Mouse (Mus musculus) inflammation-experienced regulatory T-cells, adult 6 months (primary cell): ENCODE results near the gene Tmem266. TPM values are rescaled to one million over a fixed set of nuclear protein-coding genes. Genes with fewer than 3 reads are reported as not detected.

Source experiments
- ATAC-seq: one replicate; pipeline ENCODE4 v1.8.0; 2017
- polyA plus RNA-seq, 3 experiments: library from polyadenylated mRNA; unstranded; fragments of 100-300 nt; shearing (Covaris generic); gene quantifications; one replicate each; pipeline ENCODE4 v1.2.1; 2017

Gene Tmem266
- polyA plus RNA-seq, 3 experiments from 2014 or later: not detected

GRCm38 (mm10) chr9:55453366-55453765 lies 126.7 kb downstream of the Tmem266 start:
- ATAC-seq: no peak

GRCm38 (mm10) chr9:55468397-55468796 lies 141.7 kb downstream of the Tmem266 start:
- ATAC-seq: no peak

GRCm38 (mm10) chr9:55476084-55476483 lies 149.4 kb downstream of the Tmem266 start:
- ATAC-seq: no peak

GRCm38 (mm10) chr9:55478699-55479098 lies 152.0 kb downstream of the Tmem266 start:
- ATAC-seq: no peak

GRCm38 (mm10) chr9:55482116-55482515 lies 155.4 kb downstream of the Tmem266 start:
- no peak for ATAC-seq

Other genes starting within 250 kb of the Tmem266 start
- 10 to 100 TPM; 11.5 to 16.9 (median 14.1) TPM for gene Ube2q2, start 178.1 kb upstream of the Tmem266 start, polyA plus RNA-seq
- 10 to 100 TPM; 39.3 to 50.5 (median 42.0) TPM for gene Fbxo22, start 118.0 kb upstream of the Tmem266 start, polyA plus RNA-seq
- 1 to 10 TPM; 2.8 to 6.7 (median 4.7) TPM for gene Nrg4, start 69 bp upstream of the Tmem266 start, polyA plus RNA-seq
- 100 to 1,000 TPM; 123 to 175 (median 136) TPM for gene Etfa, start 185.3 kb downstream of the Tmem266 start, polyA plus RNA-seq
- not detected for gene Isl2, start 211.8 kb downstream of the Tmem266 start, polyA plus RNA-seq